Mouse (Mus musculus) G1E (cell line): ENCODE results near the gene Vps33b. TPM values are rescaled to one million over a fixed set of nuclear protein-coding genes. Genes with fewer than 3 reads are reported as not detected.

Source experiments
- ATAC-seq: 2 replicates; pipeline ENCODE4 v1.8.0; 2016; ENCODE audit warnings: mild to moderate bottlenecking; ENCODE audit not compliant: insufficient number of reproducible peaks, poor library complexity, low FRiP score, severe bottlenecking; ENCODE audit errors: extremely low read depth
- DNase-seq: peaks from one replicate; pipeline ENCODE4 v3.0.0; 2012; ENCODE audit warnings: low spot score
- H3K27me3 ChIP-seq: 2 replicates; pipeline ENCODE4 v1.6.1; 2012; ENCODE audit warnings: mild to moderate bottlenecking, low read length, inconsistent platforms; ENCODE audit not compliant: insufficient read depth
- H3K36me3 ChIP-seq: replicated peaks from 2 replicates; pipeline ENCODE3; 2012; ENCODE audit warnings: mild to moderate bottlenecking, inconsistent platforms
- H3K4me1 ChIP-seq: 2 replicates; pipeline ENCODE4 v1.6.1; 2012; ENCODE audit warnings: low read depth, low read length, inconsistent platforms, mixed read lengths; ENCODE audit not compliant: insufficient read depth
- H3K4me3 ChIP-seq: 2 replicates; pipeline ENCODE4 v1.5.1; 2012; ENCODE audit warnings: low read depth, mild to moderate bottlenecking, inconsistent platforms, low read length, moderate library complexity, mixed read lengths
- H3K9me3 ChIP-seq: replicated peaks from 2 replicates; pipeline ENCODE4 v1.6.1; 2012; ENCODE audit warnings: inconsistent platforms
- CTCF ChIP-seq: IDR thresholded peaks from 2 replicates; pipeline ENCODE4 v1.5.1; 2012; ENCODE audit warnings: low read depth, low read length, inconsistent platforms, mixed read lengths
- GATA1 ChIP-seq: IDR thresholded peaks from 2 replicates; pipeline ENCODE4 v1.6.1; 2012; ENCODE audit warnings: borderline replicate concordance, low read length, inconsistent platforms, mixed read lengths
- GATA2 ChIP-seq: IDR thresholded peaks from 2 replicates; pipeline ENCODE4 v1.6.1; 2012; ENCODE audit warnings: low read depth, low read length, inconsistent platforms, borderline replicate concordance
- POLR2AphosphoS5 ChIP-seq: IDR thresholded peaks from 2 replicates; pipeline ENCODE4 v1.6.1; 2012; ENCODE audit warnings: low read depth, low read length, inconsistent platforms; ENCODE audit not compliant: insufficient replicate concordance
- TAL1 ChIP-seq: conservative IDR thresholded peaks from 2 replicates; pipeline ENCODE4 v1.6.1; 2012; ENCODE audit warnings: low read depth, low read length, inconsistent platforms, mixed read lengths
- polyA plus RNA-seq: library from polyadenylated mRNA; stranded (reverse); fragments of >175 nt; gene quantifications from 2 replicates; pipeline ENCODE4 v1.2.3, GENCODE M21; 2012
- total RNA-seq, 2 experiments: library from RNA; stranded (forward) in 1 of 2; stranded (reverse) in 1 of 2; fragments of 200-1000 nt in 1 of 2; fragments of >200 nt in 1 of 2; fragmentation: Nextera tagmentation in 1 of 2; gene quantifications; 2 replicates each; pipeline ENCODE4 v1.2.3; 2014 to 2017

Gene Vps33b
- total and polyA plus RNA-seq, 3 experiments, result 4.1 to 50.7 (median 29.7) TPM

GRCm38 (mm10) chr7:80232489-80233029 is 36.9 kb upstream of the Vps33b start, which contains the start of the genes Cib1 and Gdpgp1:
Gene Cib1, minus strand, starts transcription at chr7:80232813.
Gene Gdpgp1, plus strand, starts transcription at chr7:80232865.
- Histone ChIP-seq H3K4me1 (peaks cover 51% of the 10 kb centered on the region), H3K4me3 (peak within 1 kb of the TSS; percentile 83), H3K27me3 (no peaks in the 10 kb centered on the region), H3K9me3 (no peaks in the 10 kb centered on the region), H3K36me3 (peaks cover 56% of the 10 kb centered on the region)
- peak; percentile 83 for ATAC-seq
- TF ChIP-seq CTCF (no peak), GATA2 (no peak)
- DNase-seq, result peak; percentile 97

GRCm38 (mm10) chr7:80233799-80234198 is 35.6 kb upstream of the Vps33b start:
- H3K4me3 ChIP-seq, result peak overlapping the region; percentile 83
- no peak for ATAC-seq
- H3K4me1 ChIP-seq, result peaks cover 42% of the 10 kb centered on the region
- H3K27me3 ChIP-seq, result no peaks in the 10 kb centered on the region
- peaks cover 55% of the 10 kb centered on the region for H3K36me3 ChIP-seq
- no peaks in the 10 kb centered on the region for H3K9me3 ChIP-seq
- DNase-seq, result no peak
- no peak for TF ChIP-seq POLR2AphosphoS5
- no peak for TF ChIP-seq GATA1
- TF ChIP-seq TAL1, result no peak
- no peak for TF ChIP-seq GATA2

GRCm38 (mm10) chr7:80238542-80238941 is 30.9 kb upstream of the Vps33b start:
- TF ChIP-seq GATA2, result no peak
- H3K27me3 ChIP-seq, result no peaks in the 10 kb centered on the region
- H3K9me3 ChIP-seq, result no peaks in the 10 kb centered on the region
- no peak for ATAC-seq
- H3K4me3 ChIP-seq, result no peak overlapping the region
- peaks cover 71% of the 10 kb centered on the region for H3K36me3 ChIP-seq
- DNase-seq, result no peak
- H3K4me1 ChIP-seq, result peaks cover 18% of the 10 kb centered on the region

GRCm38 (mm10) chr7:80241661-80242060 is 27.8 kb upstream of the Vps33b start:
- DNase-seq (no peak), ATAC-seq (no peak)
- Histone ChIP-seq H3K4me1 (peaks cover 5% of the 10 kb centered on the region; the same call in 1 of the 2 replicates), H3K36me3 (peaks cover 53% of the 10 kb centered on the region), H3K27me3 (no peaks in the 10 kb centered on the region), H3K4me3 (no peak overlapping the region), H3K9me3 (peaks cover 4% of the 10 kb centered on the region)
- TF ChIP-seq CTCF, result no peak
- no peak for TF ChIP-seq POLR2AphosphoS5
- no peak for TF ChIP-seq TAL1
- TF ChIP-seq GATA2, result no peak
- no peak for TF ChIP-seq GATA1

- Histone ChIP-seq H3K27me3 (no peaks in the 10 kb centered on the region; the same call in 1 of the 2 replicates), H3K9me3 (peaks cover 4% of the 10 kb centered on the region), H3K4me1 (peaks cover 8% of the 10 kb centered on the region), H3K4me3 (no peak overlapping the region), H3K36me3 (peaks cover 26% of the 10 kb centered on the region)
- no peak for TF ChIP-seq CTCF
- TF ChIP-seq GATA2, result no peak
- TF ChIP-seq TAL1, result no peak
- no peak for TF ChIP-seq GATA1
- no peak for TF ChIP-seq POLR2AphosphoS5
- DNase-seq (no peak), ATAC-seq (no peak)
Observed at GRCm38 (mm10) chr7:80244851-80245250, 24.6 kb upstream of the Vps33b start.

- ATAC-seq (peak; percentile 98), DNase-seq (peak; percentile 84)
- peaks cover 16% of the 10 kb centered on the region for H3K4me1 ChIP-seq
- peaks cover 4% of the 10 kb centered on the region for H3K9me3 ChIP-seq
- H3K27me3 ChIP-seq, result no peaks in the 10 kb centered on the region; the same call in 1 of the 2 replicates
- TF ChIP-seq GATA2, result no peak
- no peak for TF ChIP-seq POLR2AphosphoS5
- H3K36me3 ChIP-seq, result peaks cover 13% of the 10 kb centered on the region
- H3K4me3 ChIP-seq, result peak within 1 kb of the TSS; percentile 78
Observed at GRCm38 (mm10) chr7:80246148-80246721, 23.2 kb upstream of the Vps33b start, which contains the start of gene Ttll13. Gene Ttll13, plus strand, starts transcription at chr7:80246376.

GRCm38 (mm10) chr7:80246859-80247258 is 22.6 kb upstream of the Vps33b start:
- ATAC-seq, result no peak

More at GRCm38 (mm10) chr7:80246859-80247258, 22.6 kb upstream of the Vps33b start:
- no peak for DNase-seq
- H3K9me3 ChIP-seq, result peaks cover 4% of the 10 kb centered on the region
- H3K27me3 ChIP-seq, result no peaks in the 10 kb centered on the region; the same call in 1 of the 2 replicates
- peaks cover 18% of the 10 kb centered on the region for H3K4me1 ChIP-seq
- TF ChIP-seq CTCF (no peak), TAL1 (no peak), GATA2 (no peak), GATA1 (no peak), POLR2AphosphoS5 (no peak)
- peaks cover 7% of the 10 kb centered on the region for H3K36me3 ChIP-seq
- no peak overlapping the region; the same call in 1 of the 2 replicates for H3K4me3 ChIP-seq
